Mouse (Mus musculus): ENCODE measurements around the gene Cask.

The Cask gene

GRCm38 (mm10) chrX:13631599-13632283 is 219.4 kb downstream of the Cask start, which contains the start of gene Gpr34:
Gpr34 (plus strand) TSS chrX:13632089.
- DNase-seq (ENCODE audit: low spot score), result no peak

DNA sequence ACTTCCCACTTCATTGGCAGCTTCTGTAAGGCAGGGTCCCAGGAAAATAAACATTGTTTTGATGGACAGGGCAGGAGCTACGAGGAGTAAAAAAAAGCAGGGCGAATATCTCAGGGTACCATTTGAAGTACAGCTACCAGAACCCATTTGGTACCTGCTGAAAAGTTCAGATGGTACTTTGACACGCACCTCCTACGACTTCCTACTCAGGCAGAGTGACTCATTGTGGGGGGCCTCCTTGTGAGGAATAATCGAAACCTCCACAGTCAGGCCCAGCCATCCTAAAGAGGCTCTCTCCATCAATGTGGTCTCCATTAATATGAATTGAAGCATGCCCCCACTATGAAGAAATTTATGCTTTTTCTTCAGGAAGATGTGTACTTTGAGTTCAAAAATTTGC is 228.5 kb downstream of the Cask start:
- no peak for DNase-seq (ENCODE audit: low spot score)

GRCm38 (mm10) chrX:13621473-13621872 is 229.7 kb downstream of the Cask start:
- DNase-seq (ENCODE audit: low spot score), result no peak

DNA sequence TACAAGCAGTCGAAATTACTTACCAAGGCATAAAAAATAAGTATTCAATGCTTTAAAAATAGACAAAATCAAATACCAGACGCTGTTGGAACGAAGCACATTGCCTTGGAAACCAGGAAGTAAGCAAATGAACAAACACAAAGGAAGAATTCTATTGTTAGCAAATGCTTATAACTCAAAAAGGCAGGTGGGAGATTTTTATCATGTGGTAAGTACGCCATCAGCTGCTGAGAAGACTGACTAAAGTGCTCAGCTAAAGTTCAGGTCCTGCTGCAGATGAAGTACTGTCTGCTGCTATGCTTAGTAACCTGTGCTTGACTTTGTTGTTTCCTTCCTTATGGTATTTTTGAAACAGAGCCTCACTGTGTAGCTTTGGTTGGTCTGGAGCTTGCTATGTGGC is 232.7 kb downstream of the Cask start:
- DNase-seq (ENCODE audit: low spot score), result no peak

GRCm38 (mm10) chrX:13617294-13617693 is 233.9 kb downstream of the Cask start:
- DNase-seq (ENCODE audit: low spot score), result no peak

DNA sequence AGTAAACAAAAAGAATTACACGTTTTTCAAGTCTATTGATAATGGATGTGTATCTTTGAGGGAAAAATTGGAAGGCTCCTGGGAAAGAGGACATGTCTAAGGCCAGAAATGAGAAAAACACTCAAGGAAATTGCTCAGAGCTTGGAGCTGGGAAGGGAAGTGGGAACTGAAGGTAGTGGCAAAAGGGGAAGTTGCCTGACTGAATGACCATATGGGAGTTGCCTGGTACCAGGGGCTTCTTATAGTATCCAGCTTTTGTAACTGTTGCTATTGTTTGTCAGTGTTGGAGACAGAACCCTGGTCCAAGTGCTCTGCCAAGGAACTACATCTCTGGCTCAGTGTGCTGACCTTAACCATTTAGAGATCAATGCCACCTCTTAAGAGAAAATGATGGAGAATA is 234.4 kb downstream of the Cask start:
- DNase-seq (ENCODE audit: low spot score), result no peak

DNA sequence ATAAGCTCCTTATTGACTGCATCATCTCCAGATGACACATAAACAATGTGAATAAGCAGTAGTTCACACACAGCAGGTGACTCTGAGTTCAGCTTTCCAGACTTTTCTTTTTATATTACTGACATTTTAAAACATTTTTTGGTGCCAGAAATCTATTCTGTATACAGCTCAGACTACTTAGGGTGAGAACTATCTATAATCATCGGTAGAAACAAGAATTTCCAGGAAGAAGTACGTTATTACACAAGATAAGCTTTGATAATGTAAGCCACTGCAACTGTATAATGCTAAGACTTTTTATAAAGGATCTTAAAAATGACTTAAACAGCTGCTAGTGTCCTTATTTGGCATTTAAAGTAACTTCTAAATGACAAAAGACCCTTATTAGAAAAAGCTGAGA is 239.1 kb downstream of the Cask start:
- no peak for DNase-seq (ENCODE audit: low spot score)

DNA sequence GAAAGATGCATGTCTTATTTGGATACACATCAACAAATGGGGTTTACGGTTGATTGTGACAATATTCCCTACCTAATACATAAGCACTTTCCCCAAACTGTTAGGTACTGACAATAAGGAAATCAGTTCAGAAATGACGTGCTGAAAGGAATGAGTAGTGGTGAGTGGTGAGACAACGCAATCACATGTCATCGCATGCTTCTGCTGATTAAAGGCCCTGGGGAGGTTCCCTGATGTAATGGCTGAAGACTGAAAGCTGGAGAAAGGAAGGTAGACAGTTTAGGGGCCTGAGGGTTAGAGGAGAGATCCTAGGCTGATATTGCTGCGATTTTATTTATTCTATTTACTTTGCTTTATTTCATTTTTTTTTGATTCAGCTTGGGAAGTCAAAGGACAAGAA is 240.1 kb downstream of the Cask start:
- no peak for DNase-seq (ENCODE audit: low spot score)

GRCm38 (mm10) chrX:13607752-13608151 is 243.4 kb downstream of the Cask start:
- DNase-seq (ENCODE audit: low spot score), result no peak

DNA sequence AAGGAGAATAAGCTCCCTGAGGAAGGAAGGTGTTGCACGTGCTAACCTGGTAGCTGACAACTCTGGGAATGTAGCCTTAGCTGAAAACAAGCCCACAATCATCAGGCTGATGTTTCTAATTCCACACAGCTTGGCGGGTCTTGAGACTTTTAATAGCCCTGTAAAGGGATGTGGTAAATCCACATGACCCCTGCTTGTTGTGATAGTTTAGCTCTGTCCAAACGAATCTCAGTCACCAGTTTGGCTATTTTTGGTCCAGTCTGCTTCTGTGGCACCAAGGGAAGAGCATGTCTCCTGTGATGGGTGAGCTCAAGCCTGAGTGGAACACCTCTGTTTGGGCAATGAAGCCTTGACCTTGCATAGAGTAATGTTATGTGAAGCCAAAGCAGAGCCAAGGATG is 244.4 kb downstream of the Cask start:
- no peak for DNase-seq (ENCODE audit: low spot score)

- DNase-seq (ENCODE audit: low spot score), result no peak
Measured at GRCm38 (mm10) chrX:13599966-13600365, 251.2 kb downstream of the Cask start.

DNA sequence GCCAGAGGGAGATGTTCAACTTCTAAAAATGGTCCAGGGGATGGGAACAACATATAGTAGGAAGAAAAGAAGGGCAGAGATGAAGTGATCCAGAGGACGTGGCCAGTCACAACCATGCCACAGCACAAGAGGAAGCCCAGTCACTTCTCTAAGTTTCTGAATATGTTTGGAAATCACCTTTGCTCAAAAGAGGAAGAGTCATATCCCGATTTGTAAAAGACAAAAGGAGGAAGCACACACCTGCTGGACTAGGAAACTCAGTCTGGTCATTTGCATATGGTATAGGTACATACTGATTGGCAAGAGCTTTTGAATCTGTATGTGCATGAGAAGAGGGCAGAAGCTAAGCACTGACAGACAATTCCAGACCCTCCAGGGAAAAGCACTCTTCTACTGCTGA is 251.8 kb downstream of the Cask start:
- no peak for DNase-seq (ENCODE audit: low spot score)

DNA sequence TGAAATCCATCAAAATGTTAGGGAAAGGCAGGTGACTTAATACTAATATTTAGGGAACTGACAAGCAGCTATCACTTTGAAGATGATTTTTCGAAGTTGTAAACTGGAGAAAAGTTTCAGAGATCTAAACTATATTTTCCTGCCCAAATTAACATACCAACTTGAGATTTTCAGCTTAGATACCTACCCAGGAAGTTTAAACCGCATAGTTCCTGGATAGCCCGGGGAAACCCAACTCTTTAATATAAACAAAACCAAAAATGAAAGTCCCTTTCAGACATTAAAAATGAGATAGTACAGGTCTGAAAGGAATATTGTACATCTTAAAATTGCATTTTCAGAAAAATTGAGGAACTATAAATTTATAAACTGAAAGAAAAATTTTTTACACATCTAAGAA is 273.5 kb downstream of the Cask start:
- DNase-seq (ENCODE audit: low spot score), result no peak

DNA sequence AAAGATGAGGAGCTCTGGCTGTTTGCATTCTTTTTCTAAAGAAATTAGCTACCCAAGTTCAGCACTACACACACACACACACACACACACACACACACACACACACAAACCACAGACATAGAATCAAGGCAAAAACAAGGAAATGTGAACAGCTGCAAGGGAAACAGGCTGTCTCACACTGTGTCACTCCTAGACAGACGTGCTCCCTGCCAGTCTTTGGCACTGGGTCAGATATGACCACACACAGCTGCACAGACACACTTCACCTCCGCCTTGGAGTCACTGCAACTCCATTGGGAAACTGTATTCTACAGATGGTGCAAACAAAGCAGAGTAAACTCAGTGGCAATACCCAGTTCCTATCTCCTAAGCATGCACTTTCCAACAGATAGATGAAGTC is 274.6 kb downstream of the Cask start:
- no peak for DNase-seq (ENCODE audit: low spot score)

GRCm38 (mm10) chrX:13574872-13575271 is 276.3 kb downstream of the Cask start:
- DNase-seq (ENCODE audit: low spot score), result no peak

DNA sequence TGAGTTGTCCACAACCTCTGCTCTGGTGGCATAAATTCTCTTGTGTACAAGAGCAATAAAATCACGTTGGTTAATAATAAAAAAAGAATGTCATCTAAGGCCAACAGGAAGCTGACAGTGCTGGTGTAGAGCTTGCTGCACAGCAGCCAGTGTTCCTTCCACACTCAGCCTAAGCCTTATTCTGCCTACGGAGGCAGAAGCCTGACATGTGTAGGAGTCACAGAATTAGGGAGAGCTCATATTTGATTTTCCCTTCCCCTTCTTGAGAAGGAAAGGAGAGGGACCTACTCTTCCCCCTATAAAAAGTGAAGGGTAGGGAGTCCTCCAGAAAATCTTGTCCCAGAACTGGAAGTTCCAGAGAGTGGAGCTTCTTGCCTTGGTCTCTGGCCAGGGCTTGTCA is 276.9 kb downstream of the Cask start:
- DNase-seq (ENCODE audit: low spot score), result no peak

GRCm38 (mm10) chrX:13554504-13554903 is 296.7 kb downstream of the Cask start:
- no peak for DNase-seq (ENCODE audit: low spot score)

DNA sequence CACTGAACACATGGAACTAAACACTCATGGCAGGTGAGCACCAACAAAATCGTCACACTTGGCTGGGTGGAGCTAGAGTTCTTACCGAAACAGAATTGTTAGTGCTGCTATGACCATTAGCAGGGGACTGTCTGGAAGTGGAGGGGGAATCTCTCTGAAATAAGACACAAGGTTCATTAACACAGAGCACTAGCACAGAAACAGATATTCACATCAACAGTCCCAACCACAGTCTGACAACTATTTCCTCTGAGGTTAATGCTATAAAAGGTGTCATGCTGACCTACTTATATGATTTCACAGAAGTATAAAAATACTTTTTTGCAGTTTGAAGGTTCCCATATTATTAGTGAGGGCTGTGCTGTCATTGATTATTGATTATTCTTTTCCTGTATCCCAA is 298.9 kb downstream of the Cask start:
- no peak for DNase-seq (ENCODE audit: low spot score)

GRCm38 (mm10) chrX:13551566-13551965 is 299.6 kb downstream of the Cask start:
- DNase-seq (ENCODE audit: low spot score), result no peak

- DNase-seq (ENCODE audit: low spot score), result no peak
Measured at GRCm38 (mm10) chrX:13549100-13549499, 302.1 kb downstream of the Cask start.

DNA sequence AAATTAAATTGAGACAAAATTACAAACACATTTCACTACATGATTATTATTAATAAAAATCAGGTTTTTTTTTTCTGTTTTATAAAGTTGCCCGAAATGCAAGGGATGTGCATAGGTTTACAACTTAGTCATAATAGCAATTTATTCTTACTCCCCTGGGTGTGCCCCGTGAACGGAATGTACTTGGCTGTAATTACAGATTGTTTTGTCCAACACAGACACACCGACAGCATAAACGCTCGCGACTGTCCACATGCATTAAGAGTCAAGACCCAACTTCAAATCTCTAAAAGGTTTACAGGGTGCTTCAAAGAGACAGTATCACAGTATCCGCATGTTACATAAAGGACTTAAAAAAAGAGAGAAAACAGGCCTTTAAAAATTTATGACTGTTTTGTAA is 329.9 kb downstream of the Cask start:
- no peak for DNase-seq (ENCODE audit: low spot score)

- DNase-seq (ENCODE audit: low spot score), result no peak
Measured at GRCm38 (mm10) chrX:13520566-13520965, 330.6 kb downstream of the Cask start.

GRCm38 (mm10) chrX:13519408-13519783 is 331.8 kb downstream of the Cask start:
- DNase-seq (ENCODE audit: low spot score), result no peak

DNA sequence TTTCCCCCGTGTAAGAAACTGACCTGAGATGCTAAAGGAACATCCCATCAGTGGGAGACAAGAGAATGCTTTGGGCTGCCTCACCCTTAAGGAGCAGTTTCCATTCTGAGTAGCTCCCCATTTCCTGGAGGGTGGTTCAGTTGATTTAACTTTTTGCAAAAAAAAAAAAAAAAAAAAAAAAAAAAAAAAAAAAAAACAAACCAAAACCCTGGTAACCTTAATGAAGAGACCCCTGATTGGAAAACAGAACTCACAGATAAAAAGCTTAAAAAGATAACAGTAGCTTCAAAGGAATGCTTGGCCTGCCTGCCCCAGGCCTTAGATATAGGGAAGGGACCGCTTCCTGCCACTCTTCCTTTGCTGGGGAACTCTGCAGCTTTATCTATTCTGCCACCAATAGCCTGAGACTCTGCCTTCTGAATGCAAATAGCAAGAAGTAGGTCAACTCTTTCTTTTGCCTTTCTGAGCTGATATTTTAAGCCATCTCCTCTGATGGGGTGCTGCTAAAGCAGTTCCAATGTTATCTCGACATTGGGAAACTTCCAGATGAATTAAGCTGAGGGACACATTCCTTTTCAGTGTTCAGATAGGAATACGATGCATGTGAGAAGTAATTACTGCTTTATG is 332.3 kb downstream of the Cask start:
- no peak for DNase-seq (ENCODE audit: low spot score)
